Mouse (Mus musculus): Measurements from ENCODE around the gene Myo3a.

DNA sequence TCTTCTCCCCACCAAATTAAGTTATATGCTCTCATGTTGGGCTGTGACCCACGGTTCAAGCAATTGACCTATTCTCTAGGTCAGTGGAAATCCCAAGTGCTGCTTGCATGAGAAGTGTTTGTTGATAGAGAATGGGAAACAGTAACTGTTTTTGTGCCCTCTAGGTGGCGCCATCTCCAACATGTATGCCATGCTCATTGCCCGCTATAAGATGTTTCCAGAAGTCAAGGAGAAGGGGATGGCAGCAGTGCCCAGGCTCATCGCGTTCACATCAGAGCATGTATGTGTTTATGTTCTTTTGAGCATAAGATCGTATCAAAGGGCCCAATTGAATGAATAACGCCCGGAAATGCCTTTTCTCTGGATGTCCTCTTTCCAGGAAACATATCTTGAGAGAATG is 407.5 kb downstream of the Myo3a start:
- TF ChIP-seq TAL1 (IDR thresholded peaks at IDR 0.05; ENCODE audit: low read length) (no peak), GATA1 (IDR thresholded peaks at IDR 0.05; ENCODE audit: low read length) (no peak)
